Mouse (Mus musculus) layer of hippocampus, adult 2 months (tissue): ENCODE measurements around the gene Pcbp2. TPM values are rescaled to one million over a fixed set of nuclear protein-coding genes. Genes with fewer than 3 reads are reported as not detected.
A peak's percentile ranks its signal among the peaks of the same experiment; 100 is the strongest.

Source experiments
- DNase-seq, 2 experiments: peaks; one replicate each; pipeline ENCODE4 v3.0.0; 2022; ENCODE audit warnings: low spot score in 2 of 2
- H3K27ac ChIP-seq: fragments of 200-600 bp; 2 replicates; pipeline ENCODE4 v1.8.1; 2022
- H3K4me3 ChIP-seq: fragments of 200-600 bp; 2 replicates; pipeline ENCODE4 v1.8.1; 2022; ENCODE audit warnings: mild to moderate bottlenecking
- CTCF ChIP-seq: fragments of 200-600 bp; conservative IDR thresholded peaks from 2 replicates; pipeline ENCODE4 v1.8.1; 2022; ENCODE audit warnings: antibody characterized with exemption, mild to moderate bottlenecking, moderate library complexity
- total RNA-seq, 2 experiments: library from RNA; stranded (reverse); gene quantifications; 2 replicates each; pipeline ENCODE4 v1.2.3; 2021

Gene Pcbp2
- total RNA-seq, 2 experiments from 2014 or later, result 496 to 505 TPM

DNA sequence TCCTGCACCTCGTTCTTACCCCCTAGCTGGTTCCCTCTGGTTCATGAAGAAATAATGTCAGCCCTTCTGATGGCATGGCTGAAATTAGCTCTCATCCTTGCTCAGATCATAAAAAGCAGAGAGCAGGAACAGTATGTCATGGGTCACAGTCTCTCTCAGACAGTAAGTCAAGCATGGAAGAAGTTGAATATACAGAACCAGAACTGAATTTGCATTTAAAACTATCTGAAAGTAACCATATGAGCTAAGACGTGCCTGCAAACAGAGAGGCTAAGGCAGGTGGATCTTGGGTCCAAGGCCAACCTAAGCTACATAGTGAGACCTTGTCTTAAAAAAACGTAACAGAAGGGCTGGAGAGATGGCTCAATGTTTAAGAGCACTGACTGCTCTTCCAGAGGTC, 42.7 kb downstream of the Pcbp2 start:
- Histone ChIP-seq H3K4me3 (no peak overlapping the region), H3K27ac (peak overlapping the region; percentile 93; the same call in 1 of the 2 replicates)
- DNase-seq, result no peak
- TF ChIP-seq CTCF, result no peak

DNA sequence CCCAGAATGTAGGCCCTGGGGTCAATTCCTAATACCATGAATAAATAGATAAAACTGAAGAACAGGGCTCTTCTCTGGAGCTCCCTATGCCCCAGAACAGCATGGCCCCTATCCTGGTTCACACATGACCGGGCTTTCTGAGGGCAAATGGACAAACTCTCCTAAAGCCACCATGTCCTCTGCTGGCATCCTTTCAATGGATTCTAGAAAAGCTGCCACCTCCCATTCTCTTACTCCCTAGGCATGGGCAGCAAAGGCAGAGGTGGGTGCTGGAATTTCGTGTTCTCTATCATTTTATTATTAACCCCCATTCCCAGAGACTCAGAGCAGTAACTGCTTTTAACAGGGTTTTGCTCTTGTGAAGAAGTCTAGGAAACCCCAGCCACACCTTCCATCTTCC, 44.9 kb downstream of the Pcbp2 start:
- no peak for TF ChIP-seq CTCF
- H3K27ac ChIP-seq, result peak overlapping the region; percentile 96; the same call in 1 of the 2 replicates
- H3K4me3 ChIP-seq, result peak overlapping the region; percentile 91
- no peak for DNase-seq

DNA sequence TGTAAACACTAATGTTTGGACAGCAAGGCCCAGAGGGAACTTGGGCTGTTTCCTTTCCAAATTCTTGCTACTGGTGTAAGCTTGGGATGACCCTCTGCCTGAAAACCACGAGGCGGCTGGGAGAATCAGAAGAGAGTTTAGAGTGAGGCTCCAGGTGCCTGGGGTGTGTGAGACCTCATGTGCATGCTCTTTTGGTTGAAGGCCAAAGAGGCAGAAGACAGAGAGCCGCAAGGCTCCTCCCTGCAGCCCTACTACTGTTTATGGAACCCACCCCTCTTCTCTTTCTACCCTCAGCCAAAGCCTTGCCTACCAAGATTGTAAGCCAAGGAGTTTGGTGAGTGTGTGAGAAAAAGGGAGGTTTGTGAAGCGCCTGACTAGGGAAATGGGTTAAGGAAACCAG, 45.5 kb downstream of the Pcbp2 start:
- peak overlapping the region; percentile 96 for H3K27ac ChIP-seq
- no peak for TF ChIP-seq CTCF
- peak overlapping the region; percentile 91 for H3K4me3 ChIP-seq
- DNase-seq, result no peak

DNA sequence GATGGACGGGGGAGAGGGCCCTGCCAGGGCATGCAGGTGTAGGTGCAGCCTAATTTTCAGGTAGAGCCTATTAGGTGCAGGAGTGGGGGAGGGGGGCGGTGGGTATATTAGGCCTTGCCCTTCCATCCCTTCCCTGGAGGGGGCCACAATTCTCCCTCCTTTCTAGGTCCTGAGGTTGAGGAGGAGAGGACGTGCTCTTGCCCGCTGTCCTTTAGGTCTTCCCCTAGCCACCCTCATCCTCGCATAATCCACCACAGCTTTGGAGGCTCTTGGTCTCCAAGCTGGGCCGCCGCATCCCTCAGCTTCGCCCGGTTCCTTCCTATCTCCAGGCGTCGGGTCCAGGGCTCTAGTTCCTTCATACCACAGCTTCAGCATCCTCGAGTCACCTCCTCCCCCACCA, 46.0 kb downstream of the Pcbp2 start:
- Histone ChIP-seq H3K4me3 (peak overlapping the region; percentile 91), H3K27ac (peak overlapping the region; percentile 96)
- peak; percentile 28 for TF ChIP-seq CTCF
- no peak for DNase-seq

DNA sequence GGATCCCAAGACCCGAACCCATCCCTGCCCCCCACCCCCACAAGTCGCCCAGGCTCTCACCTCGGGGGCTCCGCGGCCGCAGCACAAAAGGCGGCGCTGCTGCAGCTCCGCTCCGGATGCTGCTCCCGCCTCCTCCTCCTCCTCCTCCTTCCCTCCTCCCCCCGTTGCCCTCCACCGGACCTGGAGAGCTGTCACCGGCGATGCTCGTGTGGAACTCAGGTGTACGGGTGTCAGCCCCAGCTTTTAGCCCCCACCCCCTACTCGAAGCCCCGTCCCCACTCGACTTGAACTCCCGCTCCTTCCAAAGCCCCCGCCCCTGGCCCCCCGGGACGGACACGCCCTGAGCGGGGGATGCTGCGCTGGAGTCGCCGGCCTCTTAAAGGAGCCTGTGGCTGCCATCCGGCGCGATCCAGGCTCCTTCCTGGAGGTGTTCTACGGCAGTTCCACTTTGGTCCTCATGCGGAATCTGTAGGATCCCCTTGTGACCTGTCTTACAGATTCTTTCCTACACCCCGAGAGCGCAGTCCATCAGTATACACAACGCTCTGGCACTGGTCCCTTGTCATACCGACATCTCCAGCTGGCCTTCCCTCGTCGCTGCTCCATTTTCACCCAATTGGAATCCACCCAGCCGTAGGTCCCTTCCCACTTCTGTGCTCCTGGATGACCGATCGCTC, 46.5 kb downstream of the Pcbp2 start, which contains the start of gene Map3k12:
Gene Map3k12 (minus strand): TSS at position 337 of the 677 bp plus-strand sequence.
- DNase-seq, result peak; percentile 63 to 71
- peak within 1 kb of the TSS; percentile 96 for H3K27ac ChIP-seq
- peak within 1 kb of the TSS; percentile 91 for H3K4me3 ChIP-seq
- no peak for TF ChIP-seq CTCF

DNA sequence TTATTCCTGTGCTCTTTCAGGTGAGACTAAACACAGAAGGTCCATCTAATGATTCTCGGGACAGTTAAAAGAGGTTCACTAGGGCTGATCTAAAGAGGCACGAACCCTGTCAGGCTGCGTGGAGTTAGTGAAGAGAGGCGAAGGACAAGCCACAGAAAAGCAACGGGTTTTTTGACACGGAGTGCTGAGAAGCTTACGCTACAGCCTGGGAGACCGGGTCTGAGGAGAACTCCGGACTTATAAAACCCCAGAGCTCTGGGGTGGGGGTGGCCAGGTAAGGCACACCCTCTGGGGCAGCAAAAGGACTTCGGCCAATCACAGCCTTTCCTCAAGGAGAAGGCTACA, 47.3 kb downstream of the Pcbp2 start:
- DNase-seq, result no peak
- no peak for TF ChIP-seq CTCF

DNA sequence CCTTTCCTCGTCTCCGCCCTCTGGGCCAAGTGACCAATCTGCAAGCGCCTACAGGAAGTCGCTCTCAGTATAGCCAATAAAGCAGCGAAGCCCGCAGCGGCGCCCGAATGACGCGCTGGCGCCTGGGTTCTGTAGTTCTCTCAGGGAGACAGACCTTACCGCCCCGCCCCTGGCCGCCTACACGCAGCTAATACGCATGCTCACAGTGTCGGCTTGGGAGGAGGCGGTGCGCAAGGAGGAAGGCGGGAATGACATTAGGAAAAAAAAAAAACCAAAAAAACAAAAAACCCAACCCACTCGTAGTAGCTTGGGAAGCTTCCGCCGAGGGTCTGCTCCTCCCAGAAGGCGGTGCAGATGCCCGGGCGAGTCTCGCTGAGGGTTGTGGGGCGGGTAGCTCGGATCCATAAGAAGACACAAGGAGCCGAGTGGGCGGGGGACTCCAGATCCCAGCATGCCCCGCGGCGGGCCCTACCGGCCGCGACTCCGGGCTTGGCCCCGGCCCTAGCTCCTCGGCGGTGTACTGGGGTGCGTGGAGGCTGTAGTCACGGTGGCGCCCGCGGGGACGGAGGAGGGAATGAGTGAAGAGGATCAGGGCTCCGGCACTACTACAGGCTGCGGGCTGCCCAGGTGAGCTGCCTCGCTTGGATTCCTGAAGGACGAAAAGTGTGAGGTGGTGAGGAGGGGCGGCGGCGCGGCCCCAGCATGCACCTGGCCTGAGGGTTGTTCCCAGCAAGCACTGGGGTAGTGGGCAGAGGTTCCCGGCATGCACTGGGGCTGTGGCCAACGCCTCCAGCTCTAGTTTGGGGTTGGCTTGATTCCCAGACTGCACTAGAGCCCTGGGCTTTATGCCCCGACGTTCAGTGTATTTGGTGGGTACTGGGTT, 47.9 kb downstream of the Pcbp2 start, which contains the start of gene Tarbp2:
Gene Tarbp2 (plus strand): TSS at position 217 of the 883 bp plus-strand sequence.
- DNase-seq, result peak; percentile 99 to 100
- Histone ChIP-seq H3K4me3 (peak within 1 kb of the TSS; percentile 91), H3K27ac (peak within 1 kb of the TSS; percentile 99)
- no peak for TF ChIP-seq CTCF

More for the DNA sequence above, 47.3 kb downstream of the Pcbp2 start:
- Histone ChIP-seq H3K4me3 (peak overlapping the region; percentile 91), H3K27ac (peak overlapping the region; percentile 96)

DNA sequence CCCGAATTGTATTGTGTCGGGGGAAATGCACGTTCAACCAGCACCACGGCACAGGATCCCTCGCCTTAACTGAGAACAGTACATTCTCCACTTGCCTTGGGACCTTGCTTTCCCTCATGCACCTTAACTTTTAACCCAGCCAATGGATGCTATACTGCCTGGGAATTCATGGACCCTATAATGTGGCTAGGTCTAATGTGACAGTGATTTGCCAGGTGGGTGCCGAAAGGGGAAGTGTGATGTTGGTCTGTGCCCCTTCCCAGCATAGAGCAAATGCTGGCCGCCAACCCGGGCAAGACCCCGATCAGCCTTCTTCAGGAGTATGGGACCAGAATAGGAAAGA, 48.5 kb downstream of the Pcbp2 start:
- TF ChIP-seq CTCF, result no peak
- H3K4me3 ChIP-seq, result peak overlapping the region; percentile 91
- no peak for DNase-seq
- H3K27ac ChIP-seq, result peak overlapping the region; percentile 99

DNA sequence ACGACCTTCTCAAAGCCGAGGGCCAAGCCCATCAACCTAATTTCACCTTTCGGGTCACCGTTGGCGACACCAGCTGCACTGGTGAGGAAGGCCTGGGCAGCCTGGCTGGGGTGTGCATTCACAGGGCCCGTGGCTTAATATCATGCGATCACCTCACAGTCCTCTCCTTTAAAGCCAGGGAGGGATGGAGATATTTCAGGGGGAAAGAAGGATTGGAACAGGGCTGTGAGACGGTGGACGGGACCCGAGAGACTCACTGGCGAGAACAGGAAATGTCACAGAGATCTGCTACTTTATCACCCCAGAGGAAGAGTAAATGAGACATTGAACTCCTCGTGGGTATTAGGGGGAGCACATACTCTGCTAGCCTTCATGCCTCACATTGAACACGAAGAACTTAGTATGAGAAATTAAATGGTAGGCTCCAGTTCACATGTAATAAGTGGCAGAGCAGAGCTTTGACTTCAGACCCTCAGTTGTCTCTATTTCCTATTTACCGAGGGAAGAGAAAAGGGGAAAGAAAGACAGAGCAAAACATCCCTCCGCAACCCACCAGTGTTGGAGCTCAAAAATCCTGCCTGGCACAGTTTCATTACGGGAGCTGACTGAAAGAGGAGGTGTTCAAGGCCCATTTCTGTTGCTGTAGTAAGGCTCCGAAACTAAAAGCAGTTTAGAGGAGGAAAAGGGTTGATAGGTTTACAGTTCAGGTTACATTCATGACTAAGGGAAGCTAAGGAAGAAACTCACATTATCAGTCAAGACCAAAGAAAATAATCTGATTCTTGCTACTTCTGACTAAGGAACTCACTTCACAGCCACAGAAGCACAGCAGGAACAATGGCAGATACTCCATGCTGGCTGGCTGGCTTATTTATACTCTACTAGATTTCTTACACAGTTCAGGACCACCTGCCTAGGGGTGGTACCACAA, 49.1 kb downstream of the Pcbp2 start:
- Histone ChIP-seq H3K4me3 (peak overlapping the region; percentile 91), H3K27ac (peak overlapping the region; percentile 99)
- no peak for DNase-seq
- no peak for TF ChIP-seq CTCF

DNA sequence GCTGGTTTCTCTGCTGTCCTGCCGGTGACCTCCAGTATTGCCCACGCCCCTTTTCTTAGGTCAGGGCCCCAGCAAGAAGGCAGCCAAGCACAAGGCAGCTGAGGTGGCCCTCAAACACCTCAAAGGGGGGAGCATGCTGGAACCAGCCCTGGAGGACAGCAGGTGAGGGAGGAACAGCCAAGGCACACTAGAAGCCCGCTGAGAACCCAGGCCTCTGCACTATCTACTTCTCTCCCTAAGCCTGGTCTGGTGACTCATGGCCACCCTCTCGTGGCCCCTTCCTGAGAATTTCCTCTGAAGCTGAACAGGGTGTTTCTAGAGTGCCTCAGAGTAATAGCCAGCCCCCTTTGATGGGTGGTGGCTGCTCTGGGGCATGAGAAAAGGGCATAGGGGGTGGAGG, 50.1 kb downstream of the Pcbp2 start:
- H3K27ac ChIP-seq, result peak overlapping the region; percentile 99; the same call in 1 of the 2 replicates
- H3K4me3 ChIP-seq, result no peak overlapping the region
- no peak for DNase-seq
- TF ChIP-seq CTCF, result no peak

DNA sequence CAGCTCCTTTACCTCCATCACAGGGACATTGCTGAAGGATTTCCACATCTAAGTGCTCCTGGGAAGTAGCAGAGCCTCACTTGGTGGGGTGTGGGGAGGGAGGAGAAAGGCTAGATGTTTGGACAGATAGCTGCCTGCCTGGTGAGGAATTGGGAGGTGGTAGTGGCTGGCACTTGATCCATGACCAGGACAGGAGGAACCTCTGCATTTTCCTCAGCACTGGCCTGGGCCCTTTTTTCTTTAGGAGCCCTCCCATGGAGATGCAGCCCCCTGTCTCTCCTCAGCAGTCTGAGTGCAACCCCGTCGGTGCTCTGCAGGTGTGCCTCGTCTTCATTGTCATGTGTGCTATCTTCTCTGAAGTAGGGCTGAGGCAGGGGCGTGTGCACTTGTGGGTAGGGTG, 51.1 kb downstream of the Pcbp2 start:
- DNase-seq, result no peak
- Histone ChIP-seq H3K27ac (no peak overlapping the region), H3K4me3 (no peak overlapping the region)

DNA sequence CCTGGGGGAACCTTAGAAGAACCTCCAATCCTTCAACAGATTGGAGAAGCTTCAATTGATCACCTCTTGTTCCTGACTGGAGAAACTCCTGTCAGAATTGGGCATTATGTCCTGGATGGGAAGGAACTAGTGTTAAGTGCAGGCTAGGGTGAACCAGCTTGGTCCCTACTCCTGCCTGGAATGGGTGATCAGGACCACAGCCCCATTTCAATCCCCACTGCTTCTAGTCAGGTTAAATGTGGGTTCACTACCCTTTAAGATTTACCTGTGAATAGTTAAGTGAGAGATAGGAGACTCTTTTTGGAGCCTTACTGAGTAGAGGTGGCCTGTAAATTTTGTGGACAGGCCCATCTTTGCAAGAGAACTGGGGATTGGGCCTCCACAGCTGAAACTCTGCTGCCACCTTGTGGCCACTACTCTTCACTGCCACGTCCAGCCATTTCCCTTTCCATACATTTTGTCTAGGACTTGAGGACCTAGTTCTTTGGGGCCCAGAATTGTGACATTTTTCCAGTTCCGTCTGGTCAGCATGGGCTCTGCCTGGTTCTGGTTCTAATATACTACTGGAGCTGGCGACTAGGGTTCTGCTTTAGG, 54.6 kb downstream of the Pcbp2 start, which contains the start of gene Npff:
Gene Npff (minus strand): TSS at position 51 of the 594 bp plus-strand sequence.
- peak; percentile 97 for TF ChIP-seq CTCF
- peak; percentile 77 to 83 for DNase-seq
- peak within 1 kb of the TSS; percentile 67 for H3K27ac ChIP-seq

More for the DNA sequence above, 51.1 kb downstream of the Pcbp2 start:
- TF ChIP-seq CTCF, result no peak

More for the DNA sequence above, 54.6 kb downstream of the Pcbp2 start, which contains the start of gene Npff:
- H3K4me3 ChIP-seq, result no peak within 1 kb of the TSS
